Mouse (Mus musculus) cerebellum, postnatal 36 days (tissue): ENCODE results near the gene Rhof.

ENCODE experiments used
- DNase-seq, 2 experiments: peaks; one replicate each; pipeline ENCODE4 v3.0.0; 2021 to 2022; ENCODE audit warnings: mixed read lengths in 2 of 2

The Rhof gene

DNA sequence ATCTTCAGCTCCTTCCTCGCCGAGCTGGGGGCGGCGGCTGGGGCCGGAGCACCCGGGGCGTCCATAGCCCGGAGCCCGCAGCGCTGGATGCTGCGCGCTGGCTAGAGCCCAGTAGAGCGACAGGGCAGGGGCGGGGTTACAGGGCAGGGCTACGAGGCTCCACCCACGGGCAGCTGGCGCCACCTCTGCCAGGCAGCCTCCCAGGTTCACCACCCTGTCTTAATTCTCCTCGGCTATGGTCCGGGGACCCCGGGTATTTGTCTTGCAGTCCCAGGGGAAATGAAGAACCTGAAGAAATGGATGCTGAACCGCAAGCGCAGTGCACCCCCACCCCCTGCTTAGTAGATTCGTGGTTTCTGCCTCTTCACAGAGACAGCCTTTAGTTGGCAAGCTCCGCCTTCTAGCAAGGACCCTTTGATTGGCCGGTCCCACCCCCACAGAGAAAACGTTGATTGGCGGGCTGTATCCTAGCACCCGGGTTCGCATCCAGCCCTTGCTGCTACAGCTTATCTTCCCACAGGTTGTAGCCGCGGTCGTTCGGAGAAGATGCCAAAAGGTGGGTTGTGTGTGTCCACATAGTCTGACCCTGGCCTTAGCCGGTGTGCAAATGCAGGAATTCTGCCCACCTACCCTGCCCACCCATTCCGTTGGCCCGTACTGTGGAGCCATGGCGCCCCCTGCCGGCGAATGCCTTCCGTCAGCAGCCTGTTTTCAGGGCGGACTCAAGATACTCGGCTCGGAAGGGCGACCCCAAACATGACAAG is at the start of gene Rhof:
Gene Rhof (minus strand): TSS at position 385 of the 764 bp plus-strand sequence.
- DNase-seq, result peak; percentile 87 to 89

DNA sequence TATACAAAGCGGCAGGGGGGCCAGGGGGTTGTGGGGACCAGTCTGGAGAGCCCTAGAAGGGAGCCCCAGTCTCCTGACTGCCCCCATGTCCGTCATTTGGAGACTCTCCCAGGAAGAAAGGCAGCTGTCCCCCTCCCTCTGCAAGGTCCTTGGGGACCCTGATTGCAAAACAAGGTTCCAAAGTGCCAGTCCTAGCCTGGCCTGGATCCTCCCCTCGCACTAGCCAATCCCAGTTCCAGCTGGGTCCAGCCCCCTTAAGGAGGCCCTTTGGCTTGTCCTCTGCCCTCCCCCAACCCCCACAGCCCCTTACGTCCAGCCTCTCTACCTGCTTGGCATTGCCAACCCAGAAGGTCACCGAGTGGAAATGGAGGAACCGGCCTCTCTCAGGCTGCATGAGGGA is 49.0 kb upstream of the Rhof start:
- DNase-seq, result no peak

- no peak for DNase-seq
These were observed 47.9 kb upstream of the Rhof start for GRCm38 (mm10) chr5:123180390-123180789.

- DNase-seq, result no peak
These were observed 46.3 kb upstream of the Rhof start for GRCm38 (mm10) chr5:123178792-123179191.

GRCm38 (mm10) chr5:123171646-123172350 is 39.3 kb upstream of the Rhof start:
- DNase-seq, result peak; percentile 77 to 80

- no peak for DNase-seq
These were observed 37.9 kb upstream of the Rhof start for GRCm38 (mm10) chr5:123170365-123170764.

DNA sequence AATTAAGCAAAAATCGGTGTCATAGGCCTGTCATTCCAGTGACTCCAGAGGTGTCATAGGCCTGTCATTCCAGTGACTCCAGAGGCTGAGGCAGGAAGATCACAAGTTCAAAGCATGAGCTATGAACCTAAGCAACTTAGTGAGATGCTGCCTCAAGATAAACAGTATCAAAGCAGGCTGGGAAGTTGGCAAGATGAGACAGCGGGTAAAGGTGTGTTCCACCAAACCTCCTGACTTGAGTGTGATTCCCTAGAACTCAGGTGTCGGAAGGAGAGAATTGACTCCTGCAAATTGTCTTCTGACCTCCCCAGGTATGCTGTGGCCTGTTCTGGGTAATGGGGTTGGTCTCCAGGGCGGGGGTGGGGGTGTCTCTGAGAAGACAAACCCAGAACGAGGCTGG is 36.8 kb upstream of the Rhof start, which contains the start of gene Psmd9:
Gene Psmd9 (plus strand): TSS at position 130 of the 400 bp plus-strand sequence.
- no peak for DNase-seq

DNA sequence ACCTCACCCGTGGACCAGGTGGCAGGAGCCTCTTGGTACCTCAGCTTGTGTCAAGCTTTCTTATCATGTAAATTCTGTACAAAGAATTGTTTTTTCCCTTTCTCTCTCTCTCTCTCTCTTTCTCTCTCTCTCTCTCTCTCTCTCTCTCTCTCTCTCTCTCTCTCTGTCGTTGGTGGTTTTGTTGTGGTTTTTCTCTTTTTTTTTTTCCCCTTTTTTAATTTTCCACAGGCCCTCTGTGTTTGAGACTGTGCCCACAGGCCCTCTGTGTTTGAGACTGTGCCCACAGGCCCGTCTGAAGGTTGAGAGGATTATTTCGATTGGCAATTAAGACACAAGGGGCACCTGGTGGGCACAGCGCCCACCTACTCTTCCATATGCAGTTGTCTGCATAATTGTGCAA is 35.1 kb upstream of the Rhof start:
- no peak for DNase-seq

DNA sequence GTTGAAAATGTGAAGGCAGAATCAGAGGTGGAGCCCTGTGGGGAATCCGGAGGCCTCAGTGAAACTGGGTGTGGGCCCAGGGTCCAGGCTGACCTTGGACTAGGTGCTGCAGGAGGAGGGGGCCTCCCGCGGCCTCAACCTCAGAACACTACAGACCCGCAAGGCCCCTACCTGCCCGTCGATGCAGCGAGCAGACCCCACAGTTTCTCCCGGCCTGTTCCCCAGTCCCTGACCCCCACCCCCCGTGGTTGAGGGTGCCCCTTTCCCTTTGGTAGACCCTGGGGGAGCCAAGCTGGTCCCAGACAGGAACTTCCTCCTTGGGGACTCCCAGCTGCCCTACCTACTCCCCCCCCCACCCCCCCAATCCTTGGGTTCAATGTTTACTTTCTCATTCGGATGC is 33.9 kb upstream of the Rhof start:
- DNase-seq, result no peak

GRCm38 (mm10) chr5:123162942-123163341 is 30.4 kb upstream of the Rhof start:
- DNase-seq, result no peak

GRCm38 (mm10) chr5:123160341-123160740 is 27.8 kb upstream of the Rhof start:
- no peak for DNase-seq

DNA sequence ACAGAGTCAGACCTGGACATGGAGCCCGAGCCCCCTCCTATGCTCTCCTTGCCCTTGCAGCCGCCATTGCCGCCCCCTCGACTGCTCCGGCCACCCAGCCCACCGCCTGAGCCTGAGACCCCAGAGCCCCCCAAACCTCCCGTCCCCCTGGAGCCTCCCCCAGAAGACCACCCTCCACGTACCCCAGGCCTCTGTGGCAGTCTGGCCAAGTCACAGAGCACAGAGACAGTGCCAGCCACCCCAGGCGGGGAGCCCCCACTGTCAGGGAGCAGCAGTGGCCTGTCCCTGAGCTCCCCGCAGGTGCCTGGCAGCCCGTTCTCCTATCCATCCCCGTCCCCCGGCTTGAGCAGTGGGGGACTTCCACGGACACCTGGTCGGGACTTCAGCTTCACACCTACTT is 27.4 kb upstream of the Rhof start:
- DNase-seq, result no peak

DNA sequence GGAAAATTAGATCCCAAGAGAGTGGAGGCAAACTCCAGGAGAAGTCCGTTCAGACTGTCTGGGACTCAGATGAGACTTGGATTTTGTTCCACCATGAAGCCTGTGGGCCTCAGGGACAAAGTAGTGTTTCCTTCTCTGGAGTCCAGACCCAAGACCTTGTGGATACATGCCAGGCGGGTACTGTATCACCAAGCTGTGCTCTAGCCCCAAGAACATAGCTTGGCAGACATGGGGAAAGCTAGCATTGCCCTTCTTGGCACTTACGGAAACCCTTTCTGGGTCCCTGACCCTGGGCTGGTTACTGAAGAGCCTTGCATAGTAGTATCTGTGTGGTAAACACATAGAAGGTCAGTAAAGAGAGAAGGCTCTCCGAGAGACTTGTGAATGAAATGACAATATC is 27.0 kb upstream of the Rhof start:
- DNase-seq, result no peak

GRCm38 (mm10) chr5:123157972-123158371 is 25.5 kb upstream of the Rhof start:
- no peak for DNase-seq

DNA sequence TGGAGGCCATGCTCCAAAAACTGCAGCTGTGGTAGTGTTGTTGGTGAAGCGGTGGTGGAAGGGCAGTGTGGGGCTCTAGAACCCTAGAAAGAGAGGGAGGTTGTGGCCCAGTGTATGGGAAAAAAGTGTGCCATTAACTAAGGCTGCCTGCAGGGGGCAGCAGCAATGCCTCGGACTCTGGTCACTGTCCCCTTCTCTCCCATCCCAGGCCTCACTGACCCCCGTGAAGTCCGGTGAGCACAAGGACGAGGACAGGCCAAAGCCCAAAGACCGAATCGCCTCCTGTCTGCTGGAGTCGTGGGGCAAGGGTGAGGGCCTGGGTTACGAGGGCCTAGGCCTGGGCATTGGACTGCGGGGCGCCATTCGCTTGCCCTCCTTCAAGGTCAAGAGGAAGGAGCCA is 24.3 kb upstream of the Rhof start:
- no peak for DNase-seq

- DNase-seq, result peak; percentile 65 to 76
These were observed 22.9 kb upstream of the Rhof start for GRCm38 (mm10) chr5:123155425-123155824.

- no peak for DNase-seq
These were observed 20.4 kb upstream of the Rhof start for GRCm38 (mm10) chr5:123152901-123153300.

GRCm38 (mm10) chr5:123151707-123152362 is 19.3 kb upstream of the Rhof start:
- DNase-seq, result no peak

DNA sequence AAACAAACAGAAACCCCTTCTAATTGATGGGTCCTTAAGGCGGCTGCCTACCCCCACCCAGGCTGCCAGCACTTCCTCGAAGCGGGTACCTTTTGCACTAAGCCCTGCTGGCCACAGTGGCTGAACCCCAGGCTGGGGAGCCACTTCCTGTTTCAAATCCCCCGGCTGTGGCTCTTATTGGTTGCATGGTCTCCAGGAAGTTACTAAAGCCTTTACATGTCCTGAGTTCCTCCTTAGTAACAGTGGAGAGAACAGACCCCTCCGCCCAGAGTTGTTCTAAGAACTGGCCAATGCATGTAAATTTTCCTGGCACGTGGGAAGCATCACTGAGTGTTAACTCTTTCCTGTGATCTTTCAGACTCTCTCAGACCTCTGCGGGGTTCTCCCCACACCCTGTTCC is 18.6 kb upstream of the Rhof start:
- DNase-seq, result no peak

DNA sequence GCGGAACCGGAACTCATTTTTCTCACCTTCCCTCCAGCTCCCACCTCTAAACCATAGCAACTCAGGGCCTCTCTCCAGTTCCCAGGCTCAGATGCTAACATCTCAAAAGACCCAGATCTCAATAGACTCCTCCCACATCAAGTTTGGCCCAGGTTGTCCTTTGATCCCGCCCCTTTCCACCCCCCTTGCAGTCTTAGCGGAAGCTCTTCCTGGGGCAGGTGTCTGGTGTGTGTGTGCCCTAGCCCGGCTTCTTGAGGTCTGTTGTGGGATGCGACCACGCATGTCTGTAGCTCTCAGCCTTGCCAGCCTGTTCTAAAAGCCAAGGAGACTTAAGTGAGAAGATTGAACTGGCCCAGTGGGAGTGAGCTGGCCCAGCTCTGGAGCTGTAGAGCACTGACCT is 18.1 kb upstream of the Rhof start:
- DNase-seq, result no peak

- peak; percentile 94 to 95 for DNase-seq
These were observed 17.2 kb upstream of the Rhof start for GRCm38 (mm10) chr5:123149451-123150400.

- no peak for DNase-seq
These were observed 15.7 kb upstream of the Rhof start for GRCm38 (mm10) chr5:123148073-123148722.
